ENCODE assay signal across 10 mouse cellular contexts in genomic region chr13:111397600-111398151, GRCm38 (mm10).
DNase-seq lines count a peak whose midpoint lies in the region; ATAC-seq and TF ChIP-seq lines count a peak whose summit lies in the region.
"Had no signal": no experiment of that assay in that cellular context is flagged by ENCODE, and none has a peak within 500 bp of the region (broad histone marks: within the 10 kb centered on the region; RNA-seq: fewer than 3 reads in every experiment).

No protein-coding gene starts in this region.

- H3K4me1 ChIP-seq in heart, embryonic 15.5 days (replicated peaks): peaks cover 8% of the 10 kb centered on the region; the same call in 1 of the 2 replicates
- H3K4me1 ChIP-seq in heart, adult 2 months (ENCODE audit: control insufficient read depth, insufficient read depth, low read length): no peaks in the 10 kb centered on the region
- H3K4me1 ChIP-seq in embryonic facial prominence, embryonic 14.5 days (ENCODE audit: control insufficient read depth, insufficient read depth, low read length): no peaks in the 10 kb centered on the region
- peaks cover 16% of the 10 kb centered on the region for H3K4me1 ChIP-seq in lung, embryonic 16.5 days (replicated peaks; ENCODE audit: control insufficient read depth, insufficient read depth, low read length)

- no peaks in the 10 kb centered on the region for H3K9me3 ChIP-seq in heart, embryonic 15.5 days (replicated peaks)
- H3K9me3 ChIP-seq in embryonic facial prominence, embryonic 14.5 days (ENCODE audit: control insufficient read depth, low read length): no peaks in the 10 kb centered on the region
- H3K9me3 ChIP-seq in lung, embryonic 16.5 days (ENCODE audit: control insufficient read depth, low read length): no peaks in the 10 kb centered on the region

- TF ChIP-seq EP300 in heart, adult 2 months (IDR thresholded peaks at IDR 0.05; ENCODE audit: insufficient read depth, low read depth, low read length): no peak

- peak; percentile 53; the same call in 1 of the 2 replicates for ATAC-seq in heart, embryonic 15.5 days (replicated peaks; ENCODE audit: insufficient number of reproducible peaks, insufficient read depth, low FRiP score, low read depth)
- no peak for ATAC-seq in embryonic facial prominence, embryonic 14.5 days (ENCODE audit: low read depth)
- ATAC-seq in lung, embryonic 16.5 days (ENCODE audit: low read depth): peak; percentile 97
- ATAC-seq: CD4-positive, CD25-positive, alpha-beta regulatory T cell, adult 4 months had no signal

- H3K27me3 ChIP-seq in heart, embryonic 15.5 days: no peaks in the 10 kb centered on the region
- no peaks in the 10 kb centered on the region for H3K27me3 ChIP-seq in heart, adult 2 months (ENCODE audit: control insufficient read depth, insufficient read depth, low read length)
- H3K27me3 ChIP-seq in embryonic facial prominence, embryonic 14.5 days (replicated peaks; ENCODE audit: control insufficient read depth, insufficient read depth, low read length): no peaks in the 10 kb centered on the region
- no peaks in the 10 kb centered on the region for H3K27me3 ChIP-seq in lung, embryonic 16.5 days (ENCODE audit: control insufficient read depth, insufficient read depth, low read depth, low read length)

- intact Hi-C loops in heart, adult 2 months (cut with DNase I): no loop called here

- WGBS in heart, embryonic 15.5 days: 19% methylated on average over 5 of the region's 5 CpGs
- 25% methylated on average over 5 of the region's 5 CpGs for WGBS in heart, adult 2 months
- 29% methylated on average over 5 of the region's 5 CpGs for WGBS in embryonic facial prominence, embryonic 14.5 days
- 9% methylated on average over 5 of the region's 5 CpGs for WGBS in lung, embryonic 16.5 days

- TF ChIP-seq CTCF in heart, adult 2 months (IDR thresholded peaks at IDR 0.05): no peak

- no peak for DNase-seq in heart, adult 2 months
- DNase-seq in ES-CJ7 (ENCODE audit: low read depth, low spot score): peak; percentile 64
- peak; percentile 12 for DNase-seq in embryonic facial prominence, embryonic 14.5 days (ENCODE audit: low spot score)
- DNase-seq in right cerebral cortex, adult 18-20 months: no peak
- DNase-seq in right cerebral cortex, postnatal 4 days: no peak
- DNase-seq in frontal cortex, postnatal 25 days (ENCODE audit: low spot score in 2 of 2): no peak
- DNase-seq: layer of hippocampus, adult 9-11 months had no signal

- no peak overlapping the region for H3K4me3 ChIP-seq in heart, embryonic 15.5 days
- H3K4me3 ChIP-seq in heart, adult 2 months: no peak overlapping the region
- H3K4me3 ChIP-seq in embryonic facial prominence, embryonic 14.5 days (ENCODE audit: low read depth, low read length): no peak overlapping the region
- no peak overlapping the region for H3K4me3 ChIP-seq in lung, embryonic 16.5 days (ENCODE audit: low read length)

- TF ChIP-seq POLR2A in heart, adult 2 months (IDR thresholded peaks at IDR 0.05; ENCODE audit: insufficient read depth, low read depth, low read length): no peak

- no peak overlapping the region for H3K4me2 ChIP-seq in heart, embryonic 15.5 days
- no peak overlapping the region for H3K4me2 ChIP-seq in embryonic facial prominence, embryonic 14.5 days (ENCODE audit: low read depth, low read length)
- no peak overlapping the region for H3K4me2 ChIP-seq in lung, embryonic 16.5 days (ENCODE audit: low read depth, low read length)

- no peaks in the 10 kb centered on the region for H3K79me2 ChIP-seq in heart, adult 2 months (replicated peaks; ENCODE audit: control insufficient read depth, insufficient read depth, low read length)

- no peaks in the 10 kb centered on the region for H3K36me3 ChIP-seq in heart, embryonic 15.5 days
- no peaks in the 10 kb centered on the region for H3K36me3 ChIP-seq in heart, adult 2 months (ENCODE audit: control insufficient read depth, insufficient read depth, low read length)
- no peaks in the 10 kb centered on the region for H3K36me3 ChIP-seq in embryonic facial prominence, embryonic 14.5 days (ENCODE audit: control insufficient read depth, insufficient read depth, low read length)
- H3K36me3 ChIP-seq in lung, embryonic 16.5 days (ENCODE audit: control insufficient read depth, insufficient read depth, low read length): no peaks in the 10 kb centered on the region

- H3K9ac ChIP-seq in heart, embryonic 15.5 days: no peak overlapping the region
- H3K9ac ChIP-seq in heart, adult 2 months (ENCODE audit: low read depth, low read length): no peak overlapping the region; the same call in 1 of the 2 replicates
- no peak overlapping the region for H3K9ac ChIP-seq in embryonic facial prominence, embryonic 14.5 days (ENCODE audit: low read depth, low read length)
- H3K9ac ChIP-seq in lung, embryonic 16.5 days (ENCODE audit: low read length): no peak overlapping the region

- no peak overlapping the region for H3K27ac ChIP-seq in heart, embryonic 15.5 days
- H3K27ac ChIP-seq in heart, adult 2 months: no peak overlapping the region
- H3K27ac ChIP-seq in embryonic facial prominence, embryonic 14.5 days (replicated peaks; ENCODE audit: low read depth, low read length): no peak overlapping the region
- peak overlapping the region; percentile 74 for H3K27ac ChIP-seq in lung, embryonic 16.5 days (ENCODE audit: low read length)

Comparison
In these comparisons a context has a peak if more than half of its experiments do, and no peak if none do; other contexts are left out.
1. DNase-seq: peak in ES-CJ7 (single experiment) and embryonic facial prominence, embryonic 14.5 days (single experiment); none in heart, adult 2 months (0 of 2), right cerebral cortex, adult 18-20 months (single experiment), right cerebral cortex, postnatal 4 days (single experiment) and frontal cortex, postnatal 25 days (0 of 2).